Mouse (Mus musculus): ENCODE data around the gene E430018J23Rik. TPM values are rescaled to one million over a fixed set of nuclear protein-coding genes. Genes with fewer than 3 reads are reported as not detected.
A peak's percentile ranks its signal among the peaks of the same experiment; 100 is the strongest.
"Not testable (repeated sequence)": the region's sequence is repeated elsewhere in the genome, so short reads cannot be mapped to it uniquely, and the experiment has no call there.

The E430018J23Rik gene
- total and polyA plus RNA-seq, 3 experiments = 2.1 to 2.5 TPM; not detected in 1

- DNase-seq (ENCODE audit: low read depth, low spot score) = peak; percentile 93
- TF ChIP-seq NRF1 (IDR thresholded peaks at IDR 0.05; ENCODE audit: insufficient read depth, low read depth, low read length, poor library complexity, severe bottlenecking) (peak; percentile 38; the same call in 1 of the 2 replicates), CTCF (IDR thresholded peaks at IDR 0.05 in 2 of 3, conservative IDR thresholded peaks at IDR 0.05 in 1 of 3; ENCODE audit: control insufficient read depth in 1 of 3, insufficient read depth in 1 of 3, low read depth in 2 of 3, low read length in 3 of 3, poor library complexity in 1 of 3, severe bottlenecking in 1 of 3) (peak; percentile 64 to 75 (median 68)), MAZ (IDR thresholded peaks at IDR 0.05; ENCODE audit: low read depth, low read length) (0 out of 2 replicates have a peak, but pooled peaks have one; percentile 3), USF2 (IDR thresholded peaks at IDR 0.05; ENCODE audit: borderline replicate concordance in 1 of 2, insufficient read depth in 1 of 2, low read depth in 1 of 2, low read length in 2 of 2) (peak in 1 of 2 experiments; percentile 48; a peak in 1 of 4 replicates), SMC3 (IDR thresholded peaks at IDR 0.05; ENCODE audit: low read depth, low read length) (peak; percentile 54), NELFE (IDR thresholded peaks at IDR 0.05; ENCODE audit: low read depth, low read length) (peak; percentile 68), TBP (IDR thresholded peaks at IDR 0.05; ENCODE audit: low read depth, low read length) (peak; percentile 65), POLR2AphosphoS2 (IDR thresholded peaks at IDR 0.05; ENCODE audit: low read length) (peak; percentile 55; the same call in 1 of the 2 replicates), RAD21 (IDR thresholded peaks at IDR 0.05; ENCODE audit: low read depth, low read length) (peak; percentile 19), BHLHE40 (IDR thresholded peaks at IDR 0.05; ENCODE audit: borderline replicate concordance, low read depth, low read length) (peak; percentile 72; the same call in 1 of the 2 replicates), ELF1 (IDR thresholded peaks at IDR 0.05; ENCODE audit: low read depth, low read length) (peak; percentile 88), MYC (IDR thresholded peaks at IDR 0.05; ENCODE audit: low read depth, low read length) (peak; percentile 50; the same call in 1 of the 2 replicates), TCF12 (IDR thresholded peaks at IDR 0.05; ENCODE audit: low read depth, low read length) (peak; percentile 58), HCFC1 (IDR thresholded peaks at IDR 0.05; ENCODE audit: low read depth, low read length) (peak; percentile 88), MXI1 (IDR thresholded peaks at IDR 0.05; ENCODE audit: low read depth, low read length) (0 out of 2 replicates have a peak, but pooled peaks have one; percentile 16), USF1 (IDR thresholded peaks at IDR 0.05; ENCODE audit: low read depth, low read length) (peak; percentile 85), SIN3A (IDR thresholded peaks at IDR 0.05; ENCODE audit: low read length) (peak; percentile 61; the same call in 1 of the 2 replicates), POLR2A (IDR thresholded peaks at IDR 0.05; ENCODE audit: control insufficient read depth in 1 of 2, insufficient read depth in 1 of 2, low read depth in 1 of 2, low read length in 2 of 2, poor library complexity in 1 of 2) (peak; percentile 40 to 81; a peak in 3 of 4 replicates)
Observed at GRCm38 (mm10) chr7:127406002-127406987, 12.9 kb upstream of the E430018J23Rik start, which contains the start of gene Zfp764. Gene Zfp764 (minus strand): TSS chr7:127406822.

GRCm38 (mm10) chr7:127404101-127404500, 10.7 kb upstream of the E430018J23Rik start:
- not testable (repeated sequence) for H3K27me3 ChIP-seq (ENCODE audit: control insufficient read depth in 1 of 2, insufficient read depth in 2 of 2, low read length in 2 of 2); H3K27ac ChIP-seq (ENCODE audit: control insufficient read depth, low read depth, low read length); H3K79me2 ChIP-seq (ENCODE audit: control insufficient read depth, insufficient read depth, low read length, poor library complexity); H3K9ac ChIP-seq (ENCODE audit: control insufficient read depth, low read depth, low read length, poor library complexity, severe bottlenecking); H3K4me3 ChIP-seq (ENCODE audit: control insufficient read depth in 1 of 2, insufficient read depth in 1 of 2, low read depth in 2 of 2, low read length in 2 of 2); H3K9me3 ChIP-seq (replicated peaks; ENCODE audit: insufficient read depth, low read length); DNase-seq (ENCODE audit: low read depth, low spot score)
- Histone ChIP-seq H3K4me1 (ENCODE audit: control insufficient read depth in 1 of 2, insufficient read depth in 2 of 2, low read length in 2 of 2) (peaks cover 10 to 19% of the 10 kb centered on the region in 2 experiments), H3K36me3 (ENCODE audit: control insufficient read depth in 1 of 2, insufficient read depth in 2 of 2, low read length in 2 of 2) (peaks cover 0 to 19% of the 10 kb centered on the region in 2 experiments; a peak in 2 of 4 replicates)

More at GRCm38 (mm10) chr7:127406002-127406987, 12.9 kb upstream of the E430018J23Rik start, which contains the start of gene Zfp764:
- not testable (repeated sequence) for H3K4me1 ChIP-seq (ENCODE audit: control insufficient read depth in 1 of 2, insufficient read depth in 2 of 2, low read length in 2 of 2); H3K36me3 ChIP-seq (ENCODE audit: control insufficient read depth in 1 of 2, insufficient read depth in 2 of 2, low read length in 2 of 2); H3K79me2 ChIP-seq (ENCODE audit: control insufficient read depth, insufficient read depth, low read length, poor library complexity); H3K9me3 ChIP-seq (replicated peaks; ENCODE audit: insufficient read depth, low read length); H3K27me3 ChIP-seq (ENCODE audit: control insufficient read depth in 1 of 2, insufficient read depth in 2 of 2, low read length in 2 of 2)
- peak within 1 kb of the TSS; percentile 89 to 90 for H3K4me3 ChIP-seq (ENCODE audit: control insufficient read depth in 1 of 2, insufficient read depth in 1 of 2, low read depth in 2 of 2, low read length in 2 of 2)
- peak within 1 kb of the TSS; percentile 46 for H3K27ac ChIP-seq (ENCODE audit: control insufficient read depth, low read depth, low read length)
- H3K9ac ChIP-seq (ENCODE audit: control insufficient read depth, low read depth, low read length, poor library complexity, severe bottlenecking) = peak within 1 kb of the TSS; percentile 84
